Mouse (Mus musculus) adrenal gland, adult (tissue): ENCODE measurements at regions not wholly inside any gene's neighbourhood (a gene's known extent, or its start where the extent isn't known, plus 50 kb on each side); places are given as distances from the start of the nearest gene placed in this dataset.
A peak's percentile ranks its signal among the peaks of the same experiment; 100 is the strongest.
"Not testable (repeated sequence)": the region's sequence is repeated elsewhere in the genome, so short reads cannot be mapped to it uniquely, and the experiment has no call there.

Experiments
- DNase-seq, 2 experiments: peaks; one replicate each; pipeline ENCODE4 v3.0.0; 2022 to 2023; ENCODE audit warnings: low spot score in 1 of 2; ENCODE audit not compliant: inconsistent age in 2 of 2

DNA sequence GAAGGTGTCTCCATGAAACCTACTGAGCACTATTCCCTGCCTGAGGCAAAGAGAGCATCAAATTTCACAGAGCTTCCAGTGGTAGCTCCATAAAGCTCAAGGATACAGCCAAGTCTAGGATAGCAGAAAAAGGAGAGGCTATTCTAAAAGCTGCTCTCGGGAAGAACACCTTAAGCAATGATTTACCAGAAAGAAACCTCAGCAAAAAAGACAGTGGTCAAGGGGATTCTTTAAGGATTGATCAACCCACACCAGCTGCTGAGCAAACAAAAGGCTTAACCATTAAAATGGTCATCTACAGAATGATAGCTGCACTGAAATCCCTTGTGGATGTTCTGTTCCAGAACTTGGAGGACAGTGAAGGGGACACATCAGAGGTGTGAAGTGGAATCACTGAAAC is 78.3 kb upstream of the Gm904 start:
- peak in 1 of 2 experiments; percentile 21 for DNase-seq

DNA sequence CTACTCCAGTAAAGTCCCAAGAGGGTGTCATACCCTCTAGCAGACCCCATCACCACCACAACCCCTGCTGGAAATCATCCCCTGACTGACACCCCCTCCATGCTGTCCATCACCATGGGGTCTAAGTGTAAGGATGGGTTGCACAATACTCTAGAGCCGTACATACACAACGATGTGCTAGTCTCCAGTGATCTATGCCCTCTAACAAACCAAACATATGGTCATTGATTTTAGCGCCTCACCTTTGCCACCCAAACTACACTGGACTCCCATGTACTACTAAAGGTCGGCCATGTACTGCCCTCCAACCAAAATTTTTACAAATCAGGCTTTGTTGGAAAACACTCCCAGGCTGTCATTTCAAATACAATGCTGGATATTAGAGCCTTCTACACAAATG is 64.1 kb upstream of the Gm904 start:
- DNase-seq: not testable (repeated sequence)

DNA sequence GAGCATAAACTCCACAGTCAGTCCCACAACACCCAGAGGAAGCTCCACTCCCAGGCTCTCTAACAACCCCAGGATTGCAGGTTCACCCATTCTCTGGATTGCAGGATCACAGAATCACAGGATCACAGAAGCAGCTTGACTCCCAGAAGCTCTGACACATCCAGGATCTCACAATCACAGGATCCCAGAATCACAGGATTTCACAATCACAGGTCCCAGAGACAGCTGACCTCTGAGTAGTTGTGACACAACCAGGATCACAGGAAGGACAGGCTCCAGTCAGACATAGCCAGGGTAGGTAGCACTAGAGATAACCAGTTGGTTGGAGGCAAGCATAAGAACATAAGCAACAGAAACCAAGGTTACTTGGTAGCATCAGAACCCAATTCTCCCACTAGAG is 52.6 kb upstream of the Gm904 start:
- peak in 1 of 2 experiments; percentile 59 for DNase-seq
